18 mouse cellular contexts compared by ENCODE assay signal in the genomic region with DNA sequence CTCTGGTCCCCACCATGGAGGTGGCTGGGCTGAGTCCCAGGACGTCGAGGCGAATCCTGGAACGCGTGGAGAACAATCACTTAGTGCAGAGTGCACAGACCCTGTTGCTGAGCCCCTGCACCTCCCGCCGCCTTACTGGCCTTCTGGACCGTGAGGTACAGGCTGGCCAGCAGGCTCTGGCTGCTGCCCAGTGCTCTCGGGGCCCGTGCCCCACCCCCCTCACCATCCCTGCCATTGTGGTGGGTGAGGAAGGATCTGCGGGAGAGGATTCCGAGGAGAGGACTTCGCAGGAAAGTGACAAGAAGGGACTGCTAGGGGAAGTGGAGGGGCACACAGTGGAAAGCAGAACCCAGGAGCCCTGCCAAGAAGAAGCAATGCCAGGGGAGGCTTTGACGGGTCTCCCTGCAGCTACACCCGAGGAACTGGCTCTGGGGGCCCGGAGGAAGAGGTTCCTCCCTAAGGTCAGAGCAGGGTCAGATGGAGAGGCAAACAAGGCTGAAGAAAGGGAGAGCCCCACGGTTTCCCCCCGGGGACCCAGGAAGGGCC. TPM values are rescaled to one million over a fixed set of nuclear protein-coding genes. Genes with fewer than 3 reads are reported as not detected.
DNase-seq lines count a peak whose midpoint lies in the region; ATAC-seq and TF ChIP-seq lines count a peak whose summit lies in the region.
"Had no signal": no experiment of that assay in that cellular context is flagged by ENCODE, and none has a peak within 500 bp of the region (broad histone marks: within the 10 kb centered on the region; RNA-seq: fewer than 3 reads in every experiment).

No protein-coding gene starts in this region.

- TF ChIP-seq EP300 in liver, postnatal 0 days (IDR thresholded peaks at IDR 0.05; ENCODE audit: low read depth), result no peak
- no peak for TF ChIP-seq EP300 in stomach, postnatal 0 days (optimal IDR thresholded peaks at IDR 0.05)

- intact Hi-C loops in heart, postnatal 36 days (cut with DNase I), result no loop called here

- no peaks in the 10 kb centered on the region for H3K27me3 ChIP-seq in heart, embryonic 13.5 days (replicated peaks)
- no peaks in the 10 kb centered on the region for H3K27me3 ChIP-seq in liver, embryonic 12.5 days (replicated peaks)
- no peaks in the 10 kb centered on the region for H3K27me3 ChIP-seq in liver, postnatal 0 days (ENCODE audit: insufficient read depth, low read length)
- no peaks in the 10 kb centered on the region for H3K27me3 ChIP-seq in intestine, embryonic 15.5 days (replicated peaks)
- no peaks in the 10 kb centered on the region for H3K27me3 ChIP-seq in stomach, postnatal 0 days (ENCODE audit: control insufficient read depth, insufficient read depth, low read length)
- H3K27me3 ChIP-seq: liver, embryonic 13.5 days had no signal

- H3K9me3 ChIP-seq in heart, embryonic 13.5 days, result no peaks in the 10 kb centered on the region
- no peaks in the 10 kb centered on the region for H3K9me3 ChIP-seq in liver, embryonic 12.5 days (replicated peaks)
- H3K9me3 ChIP-seq in liver, postnatal 0 days (ENCODE audit: low read length), result no peaks in the 10 kb centered on the region
- no peaks in the 10 kb centered on the region for H3K9me3 ChIP-seq in intestine, embryonic 15.5 days
- no peaks in the 10 kb centered on the region for H3K9me3 ChIP-seq in stomach, postnatal 0 days (ENCODE audit: control insufficient read depth, low read length)
- H3K9me3 ChIP-seq: liver, embryonic 13.5 days had no signal

- no peak for TF ChIP-seq CTCF in liver, postnatal 0 days (IDR thresholded peaks at IDR 0.05; ENCODE audit: low read depth)
- TF ChIP-seq CTCF in stomach, postnatal 0 days (IDR thresholded peaks at IDR 0.05; ENCODE audit: low read depth), result no peak

- no peak overlapping the region for H3K4me3 ChIP-seq in heart, embryonic 13.5 days
- no peak overlapping the region for H3K4me3 ChIP-seq in liver, embryonic 12.5 days
- H3K4me3 ChIP-seq in liver, postnatal 0 days (ENCODE audit: low read depth, low read length), result no peak overlapping the region
- no peak overlapping the region for H3K4me3 ChIP-seq in intestine, embryonic 15.5 days (replicated peaks)
- no peak overlapping the region for H3K4me3 ChIP-seq in stomach, postnatal 0 days (ENCODE audit: low read depth, low read length)
- H3K4me3 ChIP-seq: erythroblast, embryonic 14.5 days; liver, embryonic 13.5 days; midbrain, embryonic 12.5 days had no signal

- DNase-seq in heart, postnatal 36 days, result no peak
- DNase-seq in liver, postnatal 0 days, result no peak
- DNase-seq in stomach, postnatal 0 days (ENCODE audit: low spot score), result no peak
- no peak for DNase-seq in spleen, adult 12 weeks (ENCODE audit: low spot score)
- DNase-seq: cerebellum, adult 18-20 months; embryo, embryonic 11 days; layer of hippocampus, adult 9-11 months; liver, embryonic 13.5 days; lung, postnatal 10 days; right cerebral cortex, postnatal 25 days; thymus, postnatal 14 days had no signal

- 51% methylated on average over 18 of the region's 18 CpGs for WGBS in heart, embryonic 13.5 days
- 55% methylated on average over 18 of the region's 18 CpGs for WGBS in liver, embryonic 12.5 days (ENCODE audit: insufficient replicate concordance)
- WGBS in liver, postnatal 0 days (ENCODE audit: insufficient replicate concordance), result 53% methylated on average over 18 of the region's 18 CpGs
- 49% methylated on average over 18 of the region's 18 CpGs for WGBS in intestine, embryonic 15.5 days
- 39% methylated on average over 18 of the region's 18 CpGs for WGBS in stomach, postnatal 0 days

- H3K27ac ChIP-seq in heart, embryonic 13.5 days (replicated peaks), result peak overlapping the region; percentile 67
- H3K27ac ChIP-seq in liver, embryonic 12.5 days, result no peak overlapping the region
- no peak overlapping the region for H3K27ac ChIP-seq in liver, postnatal 0 days (ENCODE audit: low read depth)
- peak overlapping the region; percentile 82 for H3K27ac ChIP-seq in intestine, embryonic 15.5 days
- H3K27ac ChIP-seq in stomach, postnatal 0 days (replicated peaks), result no peak overlapping the region
- H3K27ac ChIP-seq: liver, embryonic 13.5 days; midbrain, embryonic 12.5 days had no signal

- H3K36me3 ChIP-seq in heart, embryonic 13.5 days, result peaks cover 70% of the 10 kb centered on the region
- H3K36me3 ChIP-seq in liver, embryonic 12.5 days, result no peaks in the 10 kb centered on the region
- no peaks in the 10 kb centered on the region for H3K36me3 ChIP-seq in liver, postnatal 0 days (replicated peaks; ENCODE audit: insufficient read depth, low read length)
- no peaks in the 10 kb centered on the region for H3K36me3 ChIP-seq in intestine, embryonic 15.5 days
- H3K36me3 ChIP-seq in stomach, postnatal 0 days (ENCODE audit: control insufficient read depth, insufficient read depth, low read length), result no peaks in the 10 kb centered on the region
- H3K36me3 ChIP-seq: liver, embryonic 13.5 days; midbrain, embryonic 12.5 days had no signal

- H3K4me2 ChIP-seq in heart, embryonic 13.5 days, result no peak overlapping the region
- no peak overlapping the region for H3K4me2 ChIP-seq in liver, embryonic 12.5 days
- H3K4me2 ChIP-seq in liver, postnatal 0 days (ENCODE audit: low read depth, low read length), result no peak overlapping the region
- no peak overlapping the region for H3K4me2 ChIP-seq in intestine, embryonic 15.5 days (replicated peaks)
- H3K4me2 ChIP-seq in stomach, postnatal 0 days (replicated peaks; ENCODE audit: low read depth), result no peak overlapping the region
- H3K4me2 ChIP-seq: liver, embryonic 13.5 days; midbrain, embryonic 12.5 days had no signal

- peak overlapping the region; percentile 61 for H3K9ac ChIP-seq in heart, embryonic 13.5 days
- no peak overlapping the region for H3K9ac ChIP-seq in liver, embryonic 12.5 days
- H3K9ac ChIP-seq in liver, postnatal 0 days (replicated peaks), result no peak overlapping the region
- no peak overlapping the region for H3K9ac ChIP-seq in intestine, embryonic 15.5 days
- no peak overlapping the region for H3K9ac ChIP-seq in stomach, postnatal 0 days (ENCODE audit: low read length)
- H3K9ac ChIP-seq: liver, embryonic 13.5 days; midbrain, embryonic 12.5 days had no signal

- H3K4me1 ChIP-seq in heart, embryonic 13.5 days, result peaks cover 24% of the 10 kb centered on the region
- peaks cover 8% of the 10 kb centered on the region for H3K4me1 ChIP-seq in liver, embryonic 12.5 days
- no peaks in the 10 kb centered on the region; the same call in 1 of the 2 replicates for H3K4me1 ChIP-seq in liver, postnatal 0 days (ENCODE audit: insufficient read depth)
- H3K4me1 ChIP-seq in intestine, embryonic 15.5 days (replicated peaks), result peaks cover 8% of the 10 kb centered on the region
- H3K4me1 ChIP-seq in stomach, postnatal 0 days (replicated peaks; ENCODE audit: control insufficient read depth, insufficient read depth), result no peaks in the 10 kb centered on the region

- no peak for ATAC-seq in heart, embryonic 13.5 days (ENCODE audit: extremely low read depth, insufficient number of reproducible peaks, low FRiP score, low TSS enrichment)
- ATAC-seq in liver, embryonic 12.5 days, result 0 out of 2 replicates have a peak, but pooled peaks have one; percentile 37
- no peak for ATAC-seq in liver, postnatal 0 days
- no peak for ATAC-seq in intestine, embryonic 15.5 days
- peak; percentile 32; the same call in 1 of the 2 replicates for ATAC-seq in stomach, postnatal 0 days (ENCODE audit: low FRiP score, low TSS enrichment)
- ATAC-seq: CD4-positive, CD25-positive, alpha-beta regulatory T cell, adult 4 months; Patski had no signal

RNA-seq across cellular contexts. Expression of gene Slc28a1, which starts 21.1 kb away (rescaled TPM):
- 0.05 and 0.11 TPM in 2 replicates for polyA plus RNA-seq in heart, embryonic 13.5 days (2015; fragmentation: Nextera tagmentation; extraction: Ambion mirVana)
- total RNA-seq in heart, postnatal 36 days (2021), result under 1 TPM in 1 of 2 experiments, not detected in 1; 0.16 TPM
- 0.49 and 0.51 TPM in 2 replicates for polyA plus RNA-seq in liver, embryonic 12.5 days (2016; fragmentation: Nextera tagmentation; extraction: Ambion mirVana)
- polyA plus RNA-seq in liver, postnatal 0 days (2015; fragmentation: Nextera tagmentation; extraction: Ambion mirVana), result 0.09 and 0.11 TPM in 2 replicates
- 5.1 and 6.9 TPM in 2 replicates for polyA plus RNA-seq in intestine, embryonic 15.5 days (2015; fragmentation: Nextera tagmentation; extraction: Ambion mirVana)
- polyA plus RNA-seq in stomach, postnatal 0 days (2015; fragmentation: Nextera tagmentation; extraction: Ambion mirVana), result not detected in 2 replicates
- polyA plus RNA-seq: CD4-positive, CD25-positive, alpha-beta regulatory T cell, adult 4 months; erythroblast, embryonic 14.5 days; midbrain, embryonic 12.5 days; Patski had no signal

RNA-seq across cellular contexts. Expression of gene Alpk3, which starts 36.1 kb away (rescaled TPM):
- 21.4 and 23.5 TPM in 2 replicates for polyA plus RNA-seq in heart, embryonic 13.5 days (2015; fragmentation: Nextera tagmentation; extraction: Ambion mirVana)
- total RNA-seq in heart, postnatal 36 days (2021), result 100 to 1,000 TPM; 107 to 112 TPM
- polyA plus RNA-seq in liver, embryonic 12.5 days (2016; fragmentation: Nextera tagmentation; extraction: Ambion mirVana), result 0.11 and 0.14 TPM in 2 replicates
- polyA plus RNA-seq in liver, postnatal 0 days (2015; fragmentation: Nextera tagmentation; extraction: Ambion mirVana), result 0.08 and 0.26 TPM in 2 replicates
- 4.0 and 5.2 TPM in 2 replicates for polyA plus RNA-seq in intestine, embryonic 15.5 days (2015; fragmentation: Nextera tagmentation; extraction: Ambion mirVana)
- polyA plus RNA-seq in stomach, postnatal 0 days (2015; fragmentation: Nextera tagmentation; extraction: Ambion mirVana), result 0.11 and 0.15 TPM in 2 replicates
- polyA plus RNA-seq: Patski had no signal

Comparison
In these comparisons a context has a peak if more than half of its experiments do, and no peak if none do; other contexts are left out.
1. ATAC-seq: peak in liver, embryonic 12.5 days (single experiment) and stomach, postnatal 0 days (single experiment); none in heart, embryonic 13.5 days (single experiment), liver, postnatal 0 days (single experiment) and intestine, embryonic 15.5 days (single experiment).
2. H3K27ac ChIP-seq: peak in heart, embryonic 13.5 days (single experiment) and intestine, embryonic 15.5 days (single experiment); none in liver, embryonic 12.5 days (single experiment), liver, postnatal 0 days (single experiment) and stomach, postnatal 0 days (single experiment).